Mouse (Mus musculus) liver, embryonic 14.5 days (tissue): Measurements from ENCODE around the gene Pbp2. TPM values are rescaled to one million over a fixed set of nuclear protein-coding genes. Genes with fewer than 3 reads are reported as not detected.

Experiments
- ATAC-seq: fragments of 200-750 bp; cut with Nextera tagmentation; 2 replicates; pipeline ENCODE4 v1.8.0; 2017; ENCODE audit warnings: moderate number of reproducible peaks, mild to moderate bottlenecking, moderate library complexity; ENCODE audit not compliant: insufficient read depth
- DNase-seq, 3 experiments: peaks; one replicate each; pipeline ENCODE4 v3.0.0-alpha.2; 2012 to 2013; ENCODE audit warnings: low read depth in 3 of 3, low spot score in 3 of 3
- H3K27ac ChIP-seq: fragments of 300-500 bp; sonication (generic); 2 replicates; pipeline ENCODE4 v1.5.1; 2014; ENCODE audit warnings: moderate library complexity, mild to moderate bottlenecking, control low read depth, inconsistent platforms
- H3K27me3 ChIP-seq: fragments of 300-500 bp; sonication (generic); 2 replicates; pipeline ENCODE4 v1.6.1; 2014; ENCODE audit warnings: mild to moderate bottlenecking, low read length, moderate library complexity; ENCODE audit not compliant: control insufficient read depth, insufficient read depth
- H3K36me3 ChIP-seq: fragments of 300-500 bp; sonication (generic); replicated peaks from 2 replicates; pipeline ENCODE4 v1.6.1; 2014; ENCODE audit warnings: low read depth; ENCODE audit not compliant: control insufficient read depth, insufficient read depth
- H3K4me1 ChIP-seq, 2 experiments: fragments of 200-500 bp in 1 of 2; fragments of 300-500 bp in 1 of 2; sonication (generic) in 1 of 2; replicated peaks; 2 replicates each; pipeline ENCODE4 v1.6.1; 2012 to 2014; ENCODE audit warnings: antibody characterized with exemption in 1 of 2, inconsistent platforms in 1 of 2, low read length in 1 of 2; ENCODE audit not compliant: control insufficient read depth in 2 of 2, insufficient read depth in 2 of 2
- H3K4me2 ChIP-seq: fragments of 300-500 bp; sonication (generic); 2 replicates; pipeline ENCODE4 v1.6.1; 2014; ENCODE audit warnings: low read depth, mild to moderate bottlenecking, control low read depth, moderate library complexity
- H3K4me3 ChIP-seq, 2 experiments: fragments of 200-500 bp in 1 of 2; fragments of 300-500 bp in 1 of 2; sonication (generic) in 1 of 2; 2 replicates each; pipeline ENCODE4 v1.5.1; 2012 to 2014; ENCODE audit warnings: low read depth in 2 of 2, low read length in 2 of 2, mild to moderate bottlenecking in 2 of 2, control low read depth in 1 of 2, inconsistent platforms in 1 of 2, moderate library complexity in 1 of 2; ENCODE audit not compliant: insufficient read depth in 1 of 2
- H3K9ac ChIP-seq: fragments of 300-500 bp; sonication (generic); replicated peaks from 2 replicates; pipeline ENCODE4 v1.6.1; 2014; ENCODE audit warnings: mild to moderate bottlenecking, control low read depth, moderate library complexity
- H3K9me3 ChIP-seq: fragments of 300-500 bp; sonication (generic); 2 replicates; pipeline ENCODE4 v1.6.1; 2016; ENCODE audit warnings: low read length, mixed read lengths; ENCODE audit not compliant: control insufficient read depth
- CTCF ChIP-seq: IDR thresholded peaks from 2 replicates; pipeline ENCODE4 v1.5.1; 2016; ENCODE audit warnings: antibody characterized with exemption, low read depth, control low read depth
- EP300 ChIP-seq: IDR thresholded peaks from 2 replicates; pipeline ENCODE4 v1.6.1; 2016; ENCODE audit warnings: antibody characterized with exemption, low read depth
- WGBS: fragments of 180-500 bp; shearing (Covaris S2); extraction: QIAGEN DNeasy Blood & Tissue Kit; methylation state at CpG from one replicate; pipeline ENCODE4 v1.1.7; 2014; ENCODE audit not compliant: insufficient replicate concordance; 5-methylcytosine and 5-hydroxymethylcytosine counted together
- polyA plus RNA-seq, 2 experiments: library from polyadenylated mRNA; depleted of rRNA in 1 of 2; stranded (reverse) in 1 of 2; unstranded in 1 of 2; fragments of >200 nt; fragmentation: Nextera tagmentation in 1 of 2; extraction: Ambion mirVana in 1 of 2; gene quantifications; 2 replicates each; pipeline versions ENCODE4 v1.2.1 to v1.2.3; 2012 to 2014

Gene Pbp2
- polyA plus RNA-seq, 2 experiments, result not detected

GRCm38 (mm10) chr6:135340355-135341075, 30.3 kb upstream of the Pbp2 start:
- Histone ChIP-seq H3K4me2 (no peak overlapping the region), H3K4me1 (peaks cover 0 to 9% of the 10 kb centered on the region in 2 experiments; a peak in 2 of 4 replicates), H3K27ac (no peak overlapping the region), H3K9ac (no peak overlapping the region), H3K9me3 (no peaks in the 10 kb centered on the region), H3K4me3 (no peak overlapping the region), H3K27me3 (no peaks in the 10 kb centered on the region), H3K36me3 (no peaks in the 10 kb centered on the region)
- no peak for ATAC-seq
- no peak for TF ChIP-seq EP300
- TF ChIP-seq CTCF, result no peak
- no peak for DNase-seq
- 37% methylated on average over 9 of the region's 9 CpGs for WGBS

GRCm38 (mm10) chr6:135336376-135336775, 26.2 kb upstream of the Pbp2 start:
- no peak overlapping the region for H3K9ac ChIP-seq
- ATAC-seq, result no peak
- no peaks in the 10 kb centered on the region for H3K27me3 ChIP-seq
- no peak overlapping the region for H3K4me2 ChIP-seq
- H3K27ac ChIP-seq, result no peak overlapping the region
- TF ChIP-seq CTCF (no peak), EP300 (no peak)
- H3K36me3 ChIP-seq, result no peaks in the 10 kb centered on the region
- 69% methylated on average over 8 of the region's 8 CpGs for WGBS
- no peaks in the 10 kb centered on the region for H3K9me3 ChIP-seq
- peaks cover 0 to 13% of the 10 kb centered on the region in 2 experiments; a peak in 2 of 4 replicates for H3K4me1 ChIP-seq
- H3K4me3 ChIP-seq, result no peak overlapping the region
- no peak for DNase-seq

- TF ChIP-seq EP300, result no peak
- TF ChIP-seq CTCF, result no peak
- ATAC-seq (no peak), DNase-seq (no peak)
- WGBS, result 64% methylated on average over 5 of the region's 5 CpGs
- Histone ChIP-seq H3K4me1 (peaks cover 0 to 4% of the 10 kb centered on the region in 2 experiments; a peak in 2 of 4 replicates), H3K4me2 (no peak overlapping the region), H3K9me3 (no peaks in the 10 kb centered on the region), H3K27ac (no peak overlapping the region), H3K9ac (no peak overlapping the region), H3K27me3 (no peaks in the 10 kb centered on the region), H3K36me3 (no peaks in the 10 kb centered on the region), H3K4me3 (no peak overlapping the region)
Measured at GRCm38 (mm10) chr6:135333994-135334651, 23.9 kb upstream of the Pbp2 start.

- Histone ChIP-seq H3K36me3 (no peaks in the 10 kb centered on the region), H3K9me3 (no peaks in the 10 kb centered on the region), H3K9ac (no peak overlapping the region), H3K4me1 (peaks cover 0 to 4% of the 10 kb centered on the region in 2 experiments; a peak in 2 of 4 replicates), H3K4me2 (no peak overlapping the region), H3K27ac (no peak overlapping the region), H3K27me3 (no peaks in the 10 kb centered on the region), H3K4me3 (no peak overlapping the region)
- ATAC-seq (no peak), DNase-seq (no peak)
- 42% methylated on average over 10 of the region's 10 CpGs for WGBS
- TF ChIP-seq CTCF (no peak), EP300 (no peak)
Measured at GRCm38 (mm10) chr6:135332737-135333281, 22.6 kb upstream of the Pbp2 start.

- H3K4me3 ChIP-seq, result no peak overlapping the region
- peaks cover 0 to 4% of the 10 kb centered on the region in 2 experiments; a peak in 2 of 4 replicates for H3K4me1 ChIP-seq
- TF ChIP-seq CTCF, result no peak
- no peak for TF ChIP-seq EP300
- WGBS, result 45% methylated on average over 4 of the region's 4 CpGs
- no peak overlapping the region for H3K27ac ChIP-seq
- no peak overlapping the region for H3K4me2 ChIP-seq
- H3K9me3 ChIP-seq, result no peaks in the 10 kb centered on the region
- DNase-seq, result no peak
- no peaks in the 10 kb centered on the region for H3K36me3 ChIP-seq
- H3K9ac ChIP-seq, result no peak overlapping the region
- no peaks in the 10 kb centered on the region for H3K27me3 ChIP-seq
- no peak for ATAC-seq
Measured at GRCm38 (mm10) chr6:135331916-135332315, 21.7 kb upstream of the Pbp2 start.
